Mouse (Mus musculus) bone marrow macrophage, adult 2 months (primary cell): Measurements from ENCODE around the gene Bcas1.

Experiments used
- CTCF ChIP-seq: IDR thresholded peaks from 2 replicates; pipeline ENCODE4 v1.5.1; 2012; ENCODE audit warnings: low read depth, mild to moderate bottlenecking, low read length, moderate library complexity
- POLR2A ChIP-seq: IDR thresholded peaks from 2 replicates; pipeline ENCODE4 v1.6.1; 2012; ENCODE audit warnings: mild to moderate bottlenecking, low read depth, low read length, borderline replicate concordance

- TF ChIP-seq CTCF, result no peak
- TF ChIP-seq POLR2A, result no peak
These were observed 92.5 kb downstream of the Bcas1 start for GRCm38 (mm10) chr2:170335168-170335567.
